Mouse (Mus musculus) sigmoid colon, adult 10 weeks (tissue): ENCODE measurements around the gene Srgap3. TPM values are rescaled to one million over a fixed set of nuclear protein-coding genes. Genes with fewer than 3 reads are reported as not detected.

ENCODE experiments used
- polyA plus RNA-seq: library from polyadenylated mRNA; stranded (reverse); fragments of 350-450 nt; fragmentation: Illumina TruSeq; extraction: RNeasy Lipid Tissue Mini Kit (QIAGEN cat#74804); gene quantifications from one replicate; pipeline ENCODE4 v1.2.3, GENCODE M21; 2014; ENCODE audit warnings: low read depth, low replicate concordance

Gene Srgap3
- polyA plus RNA-seq = 4.6 TPM

GRCm38 (mm10) chr6:112946895-112947436, at the start of gene Srgap3:
Srgap3 (minus strand) TSS chr6:112947266.

GRCm38 (mm10) chr6:112696056-112696950, 250.8 kb downstream of the Srgap3 start, which contains the start of gene Rad18:
Rad18 (minus strand) TSS chr6:112696686.

Other genes starting within 250 kb of the Srgap3 start
- gene Thumpd3, start 99.0 kb upstream of the Srgap3 start, polyA plus RNA-seq = 163 TPM
- 162 TPM for gene Setd5, start 130.1 kb upstream of the Srgap3 start, polyA plus RNA-seq
- 0.25 TPM for gene Lhfpl4, start 248.1 kb upstream of the Srgap3 start, polyA plus RNA-seq